Mouse (Mus musculus) intestine, embryonic 16.5 days (tissue): Measurements from ENCODE around the gene Spata31d1c. TPM values are rescaled to one million over a fixed set of nuclear protein-coding genes. Genes with fewer than 3 reads are reported as not detected.

Experiments
- ATAC-seq: fragments of 200-750 bp; cut with Nextera tagmentation; 2 replicates; pipeline ENCODE4 v1.8.0; 2017; ENCODE audit warnings: moderate TSS enrichment, moderate library complexity
- H3K27ac ChIP-seq: fragments of 300-500 bp; sonication (generic); 2 replicates; pipeline ENCODE4 v1.5.1; 2014; ENCODE audit warnings: mild to moderate bottlenecking, low read length
- H3K27me3 ChIP-seq: fragments of 300-500 bp; sonication (generic); replicated peaks from 2 replicates; pipeline ENCODE4 v1.6.1; 2014; ENCODE audit warnings: low read length, control low read depth, mixed read lengths; ENCODE audit not compliant: control insufficient read depth, insufficient read depth
- H3K36me3 ChIP-seq: fragments of 300-500 bp; sonication (generic); 2 replicates; pipeline ENCODE4 v1.6.1; 2014; ENCODE audit warnings: low read length, control low read depth; ENCODE audit not compliant: control insufficient read depth, insufficient read depth
- H3K4me1 ChIP-seq: fragments of 300-500 bp; sonication (generic); 2 replicates; pipeline ENCODE4 v1.6.1; 2014; ENCODE audit warnings: low read length, control low read depth, mixed read lengths; ENCODE audit not compliant: control insufficient read depth, insufficient read depth
- H3K4me2 ChIP-seq: fragments of 300-500 bp; sonication (generic); 2 replicates; pipeline ENCODE4 v1.6.1; 2014; ENCODE audit warnings: low read depth, low read length, control low read depth
- H3K4me3 ChIP-seq: fragments of 300-500 bp; sonication (generic); 2 replicates; pipeline ENCODE4 v1.5.1; 2014; ENCODE audit warnings: mild to moderate bottlenecking, low read length
- H3K9ac ChIP-seq: fragments of 300-500 bp; sonication (generic); 2 replicates; pipeline ENCODE4 v1.6.1; 2014; ENCODE audit warnings: low read depth, low read length
- H3K9me3 ChIP-seq: fragments of 300-500 bp; sonication (generic); 2 replicates; pipeline ENCODE4 v1.6.1; 2016; ENCODE audit warnings: low read length, control low read depth; ENCODE audit not compliant: control insufficient read depth
- WGBS: fragments of 180-500 bp; shearing (Covaris S2); extraction: QIAGEN DNeasy Blood & Tissue Kit; methylation state at CpG from one replicate; pipeline ENCODE4 v1.1.7; 2014; 5-methylcytosine and 5-hydroxymethylcytosine counted together
- polyA plus RNA-seq: library from polyadenylated mRNA; unstranded; fragments of >200 nt; fragmentation: Nextera tagmentation; extraction: Ambion mirVana; gene quantifications from 2 replicates; pipeline ENCODE4 v1.2.1, GENCODE M21; 2015

The Spata31d1c gene
- polyA plus RNA-seq: not detected in 2 replicates

- H3K36me3 ChIP-seq: no peaks in the 10 kb centered on the region
- no peak for ATAC-seq
- H3K9ac ChIP-seq: no peak within 1 kb of the TSS
- H3K4me3 ChIP-seq: no peak within 1 kb of the TSS
- H3K9me3 ChIP-seq: no peaks in the 10 kb centered on the region
- no peaks in the 10 kb centered on the region for H3K27me3 ChIP-seq
- H3K4me1 ChIP-seq: no peaks in the 10 kb centered on the region
- H3K4me2 ChIP-seq: no peak within 1 kb of the TSS
- no peak within 1 kb of the TSS for H3K27ac ChIP-seq
Measured at GRCm38 (mm10) chr13:65032758-65033157, at the start of gene Spata31d1c. Gene Spata31d1c, plus strand, starts transcription at chr13:65033058.

DNA sequence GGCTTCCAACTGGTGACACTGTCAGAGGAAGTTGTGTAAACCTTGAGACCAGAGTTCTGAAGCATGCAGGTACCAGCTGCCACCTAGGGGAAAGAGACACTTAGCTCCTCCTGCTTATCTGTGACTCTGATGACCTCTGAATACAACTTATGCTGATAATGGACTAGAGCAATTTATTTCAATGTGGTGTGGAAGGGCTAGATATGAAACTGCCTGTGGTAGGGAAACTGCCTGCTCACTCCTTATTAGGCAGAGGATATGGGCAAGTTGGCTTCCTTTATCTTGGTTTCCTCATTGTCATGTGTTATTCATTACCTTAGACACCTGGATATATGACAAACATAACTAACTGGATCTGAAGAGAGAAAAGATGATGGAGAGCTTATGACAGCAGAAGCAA, 44.0 kb upstream of the Spata31d1c start:
- H3K4me1 ChIP-seq: no peaks in the 10 kb centered on the region
- H3K9me3 ChIP-seq: no peaks in the 10 kb centered on the region

GRCm38 (mm10) chr13:65005414-65005813, 27.4 kb upstream of the Spata31d1c start:
- no peak for ATAC-seq
- Histone ChIP-seq H3K27me3 (no peaks in the 10 kb centered on the region), H3K9me3 (no peaks in the 10 kb centered on the region), H3K36me3 (no peaks in the 10 kb centered on the region), H3K4me1 (no peaks in the 10 kb centered on the region), H3K4me3 (no peak overlapping the region), H3K9ac (no peak overlapping the region), H3K27ac (no peak overlapping the region), H3K4me2 (no peak overlapping the region)

More for the DNA sequence above, 44.0 kb upstream of the Spata31d1c start:
- H3K4me2 ChIP-seq: no peak overlapping the region
- ATAC-seq: no peak
- no peaks in the 10 kb centered on the region for H3K27me3 ChIP-seq
- H3K36me3 ChIP-seq: no peaks in the 10 kb centered on the region
- no peak overlapping the region for H3K27ac ChIP-seq
- no peak overlapping the region for H3K9ac ChIP-seq
- no peak overlapping the region for H3K4me3 ChIP-seq

DNA sequence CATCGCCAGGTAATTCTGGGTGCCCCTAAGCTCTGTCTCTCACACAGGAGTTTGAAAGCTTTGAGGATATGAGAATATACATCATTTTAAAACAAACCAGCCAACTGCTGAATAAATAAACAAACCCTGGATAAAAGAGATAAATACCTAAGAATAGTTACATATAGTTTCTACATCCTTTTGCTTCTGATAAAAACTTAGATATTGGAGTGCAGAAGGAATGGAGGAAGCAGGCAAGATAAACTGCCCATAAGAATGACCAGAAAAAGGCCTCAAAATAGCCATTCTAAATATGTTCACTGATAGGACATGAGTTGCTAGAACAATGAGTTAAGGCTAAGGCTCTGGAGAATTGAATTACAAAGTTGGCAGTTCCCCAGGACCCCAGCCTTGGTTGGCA, 26.1 kb upstream of the Spata31d1c start:
- Histone ChIP-seq H3K27me3 (no peaks in the 10 kb centered on the region), H3K9me3 (no peaks in the 10 kb centered on the region), H3K27ac (no peak overlapping the region), H3K9ac (no peak overlapping the region), H3K36me3 (no peaks in the 10 kb centered on the region), H3K4me2 (no peak overlapping the region), H3K4me3 (no peak overlapping the region), H3K4me1 (no peaks in the 10 kb centered on the region)
- 78% methylated on average over 1 of the region's 1 CpGs for WGBS
- ATAC-seq: no peak

GRCm38 (mm10) chr13:65007971-65008370, 24.9 kb upstream of the Spata31d1c start:
- no peak overlapping the region for H3K9ac ChIP-seq
- H3K4me1 ChIP-seq: no peaks in the 10 kb centered on the region
- no peaks in the 10 kb centered on the region for H3K36me3 ChIP-seq
- no peak overlapping the region for H3K27ac ChIP-seq
- no peak for ATAC-seq
- H3K4me3 ChIP-seq: no peak overlapping the region
- H3K27me3 ChIP-seq: no peaks in the 10 kb centered on the region
- no peak overlapping the region for H3K4me2 ChIP-seq
- 59% methylated on average over 1 of the region's 1 CpGs for WGBS
- H3K9me3 ChIP-seq: no peaks in the 10 kb centered on the region

DNA sequence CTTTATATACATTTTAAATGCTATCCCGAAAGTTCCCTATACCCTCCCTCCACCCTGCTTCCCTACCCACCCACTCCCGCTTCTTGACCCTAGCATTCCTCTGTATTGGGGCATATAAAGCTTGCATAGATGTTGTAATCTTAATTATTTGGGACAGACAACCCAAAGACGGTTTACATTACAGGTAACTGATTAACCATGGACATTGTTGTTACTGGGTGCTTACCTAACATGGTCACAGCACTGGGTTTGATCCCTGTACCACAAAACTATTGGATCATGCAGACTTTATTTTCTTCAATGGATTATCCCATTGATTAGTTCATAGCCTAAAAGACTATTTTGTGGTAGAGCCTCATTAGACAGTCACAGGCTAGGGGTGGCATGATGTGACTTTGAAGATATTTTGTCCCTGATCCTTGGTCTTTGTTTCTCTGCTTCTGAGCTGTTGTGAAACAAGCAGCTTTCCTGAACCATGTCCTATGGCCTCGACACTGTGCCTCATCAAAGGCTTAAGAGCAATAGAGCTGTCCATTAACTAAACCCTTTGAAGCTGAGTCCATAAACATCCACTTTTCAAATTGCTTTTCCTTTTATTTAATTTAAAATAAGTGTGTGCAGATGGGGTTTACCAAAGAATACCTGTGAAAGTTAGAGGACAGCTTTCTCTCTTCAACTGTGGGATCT, 21.7 kb upstream of the Spata31d1c start:
- H3K36me3 ChIP-seq: no peaks in the 10 kb centered on the region
- no peaks in the 10 kb centered on the region for H3K4me1 ChIP-seq
- no peak overlapping the region for H3K4me2 ChIP-seq
- H3K4me3 ChIP-seq: no peak overlapping the region
- no peak overlapping the region for H3K9ac ChIP-seq
- H3K9me3 ChIP-seq: no peaks in the 10 kb centered on the region
- no peak for ATAC-seq
- no peaks in the 10 kb centered on the region for H3K27me3 ChIP-seq
- WGBS: 62% methylated on average over 4 of the region's 4 CpGs
- no peak overlapping the region for H3K27ac ChIP-seq

DNA sequence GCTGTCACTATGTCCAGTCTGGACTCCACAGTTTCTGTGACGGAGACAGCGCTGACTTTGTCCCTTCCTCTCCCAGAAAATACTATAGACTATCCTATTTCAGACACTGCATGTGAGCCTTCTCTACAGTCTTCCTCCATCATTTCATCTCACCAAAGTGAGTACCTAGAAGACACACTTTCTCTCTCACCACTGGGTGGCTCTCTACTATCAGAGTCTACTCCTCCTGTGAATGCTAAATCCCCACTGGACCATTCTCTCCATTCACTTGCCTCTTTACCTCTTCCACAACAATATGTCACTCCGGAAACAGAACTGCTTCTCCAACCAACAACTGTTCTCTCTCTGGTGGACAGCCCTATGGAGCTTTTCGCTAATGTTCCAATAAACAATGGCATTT, 2.2 kb downstream of the Spata31d1c start:
- Histone ChIP-seq H3K9ac (no peak overlapping the region), H3K4me3 (no peak overlapping the region), H3K9me3 (no peaks in the 10 kb centered on the region), H3K4me1 (no peaks in the 10 kb centered on the region), H3K27ac (no peak overlapping the region), H3K4me2 (no peak overlapping the region), H3K36me3 (no peaks in the 10 kb centered on the region), H3K27me3 (no peaks in the 10 kb centered on the region)
- WGBS: 66% methylated on average over 4 of the region's 4 CpGs
- no peak for ATAC-seq

GRCm38 (mm10) chr13:65052660-65053059, 19.8 kb downstream of the Spata31d1c start, which contains the start of gene Prss47:
Gene Prss47, minus strand, starts transcription at chr13:65052760.
- ATAC-seq: no peak
- no peak within 1 kb of the TSS for H3K9ac ChIP-seq
- H3K36me3 ChIP-seq: no peaks in the 10 kb centered on the region
- no peak within 1 kb of the TSS for H3K4me2 ChIP-seq
- H3K9me3 ChIP-seq: no peaks in the 10 kb centered on the region
- H3K27me3 ChIP-seq: no peaks in the 10 kb centered on the region
- no peak within 1 kb of the TSS for H3K27ac ChIP-seq
- no peaks in the 10 kb centered on the region for H3K4me1 ChIP-seq
- H3K4me3 ChIP-seq: no peak within 1 kb of the TSS
- WGBS: 89% methylated on average over 9 of the region's 9 CpGs

DNA sequence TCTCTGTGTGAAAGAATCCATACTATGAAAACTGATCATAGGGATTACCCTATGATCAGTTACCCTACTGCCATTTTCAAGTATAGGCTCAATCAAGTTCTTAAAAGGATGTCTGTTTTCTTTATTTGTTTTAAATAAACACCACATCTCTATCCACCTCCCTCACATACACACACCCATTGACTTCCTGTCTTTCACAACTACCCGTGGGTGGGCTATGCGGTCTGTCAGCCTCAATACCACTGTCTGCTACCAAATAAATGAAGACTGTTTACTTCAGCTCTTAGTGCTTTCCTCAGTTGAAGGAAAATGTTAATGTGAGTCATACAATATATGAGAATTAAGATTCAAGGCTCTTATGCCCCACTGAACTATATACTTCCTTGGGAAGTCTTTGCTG, 37.1 kb downstream of the Spata31d1c start:
- 80% methylated on average over 2 of the region's 2 CpGs for WGBS

More for the DNA sequence above, 37.1 kb downstream of the Spata31d1c start:
- no peak for ATAC-seq
- peaks cover 7% of the 10 kb centered on the region for H3K36me3 ChIP-seq
- no peaks in the 10 kb centered on the region for H3K27me3 ChIP-seq
- H3K9me3 ChIP-seq: no peaks in the 10 kb centered on the region
- H3K27ac ChIP-seq: no peak overlapping the region
- H3K9ac ChIP-seq: no peak overlapping the region
- H3K4me3 ChIP-seq: no peak overlapping the region
- H3K4me2 ChIP-seq: no peak overlapping the region
- H3K4me1 ChIP-seq: no peaks in the 10 kb centered on the region
